Mouse (Mus musculus) B cell, adult 2 months (primary cell): ENCODE data around the gene Syne1.

Source experiments
- DNase-seq, 2 experiments: peaks; one replicate each; pipeline ENCODE4 v3.0.0; 2022

Syne1 gene

GRCm38 (mm10) chr10:5194671-5195234 is 356.5 kb downstream of the Syne1 start:
- peak; percentile 65 to 75 for DNase-seq

DNA sequence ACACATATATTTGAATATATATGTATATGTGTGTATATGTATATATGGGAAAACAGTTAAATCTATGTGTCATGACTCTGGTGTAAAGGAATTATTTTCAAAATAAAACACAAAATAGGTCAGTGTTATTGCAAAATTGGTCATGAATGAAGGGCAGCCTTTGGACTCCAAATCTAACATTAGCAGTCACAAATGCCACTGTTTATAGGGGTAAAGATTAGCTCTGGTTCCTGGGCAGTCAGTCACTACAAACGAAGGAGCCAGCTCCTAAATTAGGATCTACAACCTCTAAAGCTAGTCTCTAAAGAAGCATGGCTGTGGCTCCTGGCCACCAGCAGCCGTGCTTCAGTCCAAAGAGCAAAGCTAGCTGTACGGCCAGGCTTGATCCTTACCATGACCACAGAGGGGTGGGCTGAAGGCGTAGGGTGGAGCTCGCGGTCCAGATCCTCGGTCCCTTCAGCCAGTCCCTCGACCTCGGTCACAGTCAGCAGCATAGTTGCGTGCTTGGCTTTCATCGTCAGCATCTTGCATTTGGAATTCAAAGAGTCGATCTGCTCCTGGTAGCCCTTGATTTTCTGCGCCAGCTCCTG is 357.1 kb downstream of the Syne1 start:
- no peak for DNase-seq

- DNase-seq, result no peak
Measured at GRCm38 (mm10) chr10:5192861-5193490, 358.3 kb downstream of the Syne1 start.

DNA sequence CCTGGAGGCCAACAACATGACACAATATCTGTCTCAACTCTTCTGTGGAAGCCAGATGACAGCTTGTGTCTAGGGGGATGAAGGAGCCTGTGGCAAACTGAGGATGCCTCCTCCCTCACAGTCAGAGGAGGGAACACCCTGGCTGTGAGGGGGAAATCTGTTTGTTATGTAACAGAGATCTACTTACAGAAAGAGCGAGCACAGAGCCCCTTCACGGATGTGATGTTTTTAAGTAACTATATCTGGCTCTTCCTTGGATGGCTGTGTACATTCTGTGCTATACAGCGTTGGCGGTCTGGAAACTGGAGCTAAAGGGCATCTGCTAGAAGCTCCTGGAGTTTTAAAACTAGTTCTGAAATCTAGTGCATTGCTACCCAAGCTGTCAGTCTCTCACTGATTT is 360.5 kb downstream of the Syne1 start:
- DNase-seq, result no peak

- no peak for DNase-seq
Measured at GRCm38 (mm10) chr10:5188890-5189289, 362.4 kb downstream of the Syne1 start.

GRCm38 (mm10) chr10:5185156-5186083 is 365.9 kb downstream of the Syne1 start:
- DNase-seq, result no peak

DNA sequence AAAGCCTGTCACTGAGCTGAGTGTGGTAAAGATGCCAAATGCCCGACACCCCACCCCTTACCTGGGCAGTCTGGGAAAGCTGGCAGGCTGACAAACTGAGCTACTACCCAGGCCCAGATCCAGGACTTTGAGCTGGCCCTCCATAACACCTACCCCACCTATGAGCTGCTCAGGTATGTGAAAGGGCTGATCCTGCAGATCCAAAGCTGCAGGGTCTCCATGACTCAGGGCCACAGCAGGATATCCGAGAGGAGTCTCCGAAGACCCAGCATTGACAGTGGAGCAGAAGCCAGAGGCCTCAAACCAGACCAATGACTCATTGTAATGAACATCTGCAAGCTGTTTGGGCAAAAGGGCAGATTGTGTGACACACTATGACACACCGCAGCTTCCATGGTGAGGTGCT is 369.5 kb downstream of the Syne1 start:
- no peak for DNase-seq

- no peak for DNase-seq
Measured at GRCm38 (mm10) chr10:5179891-5180290, 371.4 kb downstream of the Syne1 start.

- no peak for DNase-seq
Measured at GRCm38 (mm10) chr10:5177446-5178015, 373.8 kb downstream of the Syne1 start.

DNA sequence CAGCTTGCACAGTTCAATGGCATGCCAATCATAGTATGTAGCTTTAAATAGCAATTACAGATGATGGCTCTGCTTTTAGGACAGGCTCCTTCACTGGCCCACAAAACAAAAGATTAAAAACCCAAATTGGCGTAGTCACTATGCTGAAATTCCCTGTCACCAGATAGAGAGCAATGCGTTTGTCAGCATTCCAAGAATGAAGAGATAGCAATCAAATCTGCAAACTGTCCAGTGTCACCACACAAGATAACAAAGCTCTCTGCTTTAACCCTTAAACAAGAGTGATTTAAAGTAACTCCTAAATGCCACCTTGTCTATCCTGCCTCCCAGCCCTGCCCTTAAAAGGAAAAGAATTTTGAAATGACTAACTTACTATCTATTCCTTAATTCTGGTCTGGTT is 374.9 kb downstream of the Syne1 start:
- no peak for DNase-seq

- DNase-seq, result peak; percentile 37 to 38
Measured at GRCm38 (mm10) chr10:5170425-5170824, 380.9 kb downstream of the Syne1 start.

DNA sequence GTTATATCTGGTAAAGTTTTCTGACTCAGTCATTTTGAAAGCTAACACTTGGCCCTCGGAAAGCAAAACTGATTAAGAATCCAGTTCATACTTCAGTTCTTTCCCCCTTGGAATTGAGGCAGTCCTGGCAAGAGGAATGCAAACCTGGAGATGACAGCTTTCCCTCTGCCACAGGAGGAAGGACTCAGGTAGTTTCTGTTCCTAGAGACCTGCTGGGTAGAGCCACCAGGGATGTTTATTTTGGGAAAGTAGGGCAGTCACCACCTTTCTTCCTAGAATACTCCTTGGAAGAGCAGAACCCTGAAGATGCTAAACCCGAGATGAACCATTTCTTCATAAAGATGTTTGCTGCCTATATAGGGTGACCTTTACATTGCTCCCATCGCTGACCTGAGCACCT is 383.8 kb downstream of the Syne1 start:
- no peak for DNase-seq

- no peak for DNase-seq
Measured at GRCm38 (mm10) chr10:5165439-5165838, 385.8 kb downstream of the Syne1 start.

GRCm38 (mm10) chr10:5163770-5164169 is 387.5 kb downstream of the Syne1 start:
- peak; percentile 60 to 69 for DNase-seq

- DNase-seq, result no peak
Measured at GRCm38 (mm10) chr10:5163286-5163685, 388.0 kb downstream of the Syne1 start.

DNA sequence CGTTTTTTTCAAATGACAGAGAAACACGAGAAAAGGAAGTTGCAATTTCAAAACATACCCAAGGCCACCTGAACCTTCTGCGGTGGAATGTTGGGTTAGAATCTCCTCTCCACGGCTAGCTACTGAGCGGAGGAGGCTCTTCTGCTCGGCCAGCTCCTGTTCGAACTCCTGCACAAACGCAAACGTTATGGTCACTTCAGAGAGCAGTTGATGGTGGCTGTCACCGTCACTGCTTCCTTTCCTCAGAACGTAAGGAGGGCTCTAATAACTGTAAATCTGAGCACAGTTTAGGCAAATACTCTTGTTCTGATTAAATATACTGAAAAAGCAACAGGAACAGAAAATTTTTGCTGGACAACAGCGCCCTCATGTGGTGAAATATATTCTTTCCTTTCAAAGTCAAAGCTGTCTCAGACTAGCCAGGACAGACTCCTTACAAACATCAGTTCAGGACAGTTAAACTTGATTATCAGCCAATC is 389.8 kb downstream of the Syne1 start:
- peak; percentile 78 to 81 for DNase-seq

- DNase-seq, result no peak
Measured at GRCm38 (mm10) chr10:5159679-5160078, 391.6 kb downstream of the Syne1 start.

DNA sequence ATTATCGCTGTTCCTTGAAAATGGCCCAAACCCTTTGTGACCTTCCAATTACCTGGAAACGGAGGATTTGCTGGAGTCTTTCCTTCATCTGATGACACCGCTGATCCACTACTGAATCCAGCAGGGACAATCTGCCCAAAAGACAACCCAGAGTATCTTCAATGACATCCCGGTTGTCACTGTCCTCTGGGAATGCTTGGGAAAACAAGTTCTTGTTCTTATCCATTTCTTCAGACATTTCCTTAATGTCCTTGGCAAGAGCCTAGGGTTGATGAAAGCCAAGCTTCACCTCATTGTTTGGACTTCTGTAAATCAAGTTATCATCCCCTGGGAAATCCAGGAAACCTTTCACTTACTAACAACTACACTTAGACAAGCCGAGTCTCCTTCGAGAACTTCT is 398.2 kb downstream of the Syne1 start:
- no peak for DNase-seq

DNA sequence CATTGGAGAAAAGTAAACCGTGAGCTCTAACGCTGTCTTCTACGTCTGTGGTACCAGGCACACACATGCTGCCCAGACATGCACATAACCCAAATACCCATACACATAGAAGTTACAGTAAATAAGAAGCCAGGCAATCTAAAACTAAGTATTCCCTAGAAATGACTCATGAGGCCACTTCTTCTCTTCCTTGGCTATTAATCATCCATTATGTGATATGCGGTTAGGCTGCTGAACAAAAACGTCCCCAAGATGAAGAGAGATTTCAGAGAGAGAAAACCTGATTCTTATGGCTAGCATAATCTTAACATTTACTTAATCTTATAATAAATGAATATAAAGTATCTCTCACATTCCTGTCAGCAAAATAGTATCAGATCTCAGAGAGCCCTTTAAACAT is 409.8 kb downstream of the Syne1 start:
- DNase-seq, result no peak

DNA sequence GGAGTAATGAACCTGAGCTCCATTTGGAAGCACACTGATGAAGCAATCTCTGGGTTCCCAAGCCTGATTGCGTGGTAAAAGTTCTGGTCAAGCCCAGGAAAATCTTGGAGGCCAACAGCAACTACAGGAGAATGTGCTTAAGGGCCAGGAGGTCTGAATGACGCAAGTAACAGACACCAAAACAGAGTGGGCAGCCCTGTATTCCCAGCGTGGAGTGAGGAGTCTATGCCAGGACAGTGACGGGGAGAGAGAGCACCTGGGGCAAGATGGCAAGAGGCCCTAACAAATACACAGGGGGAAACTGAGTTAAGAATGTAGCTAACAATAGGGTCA is 411.4 kb downstream of the Syne1 start:
- no peak for DNase-seq

DNA sequence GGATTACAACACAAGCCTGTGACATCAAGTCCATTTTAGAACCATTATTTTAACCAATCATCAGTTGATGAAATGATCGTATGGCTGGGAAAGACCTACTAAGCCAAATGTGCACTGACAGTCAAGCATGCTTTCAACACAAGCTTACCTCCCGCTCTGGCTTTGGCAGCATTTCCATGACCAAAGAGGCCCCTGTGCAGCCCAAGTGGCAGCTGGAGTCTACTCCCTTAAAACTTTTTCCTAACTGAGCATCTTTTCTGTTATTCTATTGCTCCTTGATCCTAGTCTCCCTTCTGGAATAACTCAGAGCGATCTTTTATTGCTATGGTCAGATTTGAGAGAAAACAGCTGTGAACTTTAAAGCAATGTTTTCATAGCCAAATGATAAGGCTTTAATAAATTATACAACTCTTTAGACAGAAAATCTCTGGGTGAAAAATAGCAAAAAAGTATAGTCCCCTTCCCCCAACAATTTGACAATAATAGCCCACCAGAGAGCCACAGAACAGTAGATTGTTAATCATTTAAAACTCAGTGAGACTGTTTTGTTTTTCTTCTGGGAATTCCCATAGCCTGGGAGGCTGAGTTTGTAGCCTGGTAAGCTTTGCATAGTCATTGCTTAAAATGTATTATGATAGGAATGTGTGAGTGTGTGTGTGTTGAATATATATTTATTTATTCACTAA is 411.9 kb downstream of the Syne1 start:
- DNase-seq, result no peak

DNA sequence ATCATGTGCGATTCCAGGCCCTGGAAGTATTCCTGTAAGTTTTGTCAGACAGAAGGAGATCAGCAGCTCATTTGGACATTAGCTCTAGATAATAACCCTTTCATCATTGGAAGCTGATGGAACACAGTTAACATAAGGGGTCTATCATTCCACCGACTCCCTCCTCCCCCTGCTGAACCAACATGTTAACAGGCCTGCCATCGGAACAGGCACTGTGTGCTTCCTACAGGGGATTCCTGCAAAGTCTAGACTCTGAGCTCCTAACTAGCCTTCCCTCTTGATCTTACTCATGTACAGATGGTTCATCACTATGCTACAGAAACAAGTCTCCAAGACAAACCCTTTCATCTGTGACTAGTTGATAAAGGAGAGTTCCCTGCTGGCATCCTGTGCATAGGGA is 419.2 kb downstream of the Syne1 start:
- no peak for DNase-seq

- no peak for DNase-seq
Measured at GRCm38 (mm10) chr10:5130495-5130894, 420.8 kb downstream of the Syne1 start.
